Mouse (Mus musculus) myocyte (in vitro differentiated cells): Measurements from ENCODE around the gene Miga1.

Source experiments
- CEBPB ChIP-seq: IDR thresholded peaks from 2 replicates; pipeline ENCODE4 v1.6.1; 2011; ENCODE audit warnings: mild to moderate bottlenecking, moderate library complexity; ENCODE audit not compliant: poor library complexity, insufficient read depth, severe bottlenecking
- POLR2A ChIP-seq: IDR thresholded peaks from one replicate; pipeline ENCODE4 v1.6.1; 2011; ENCODE audit warnings: low read depth, mild to moderate bottlenecking, control low read depth, moderate library complexity; ENCODE audit not compliant: insufficient read length
- USF1 ChIP-seq: IDR thresholded peaks from one replicate; pipeline ENCODE4 v1.6.1; 2011; ENCODE audit warnings: low read depth, mild to moderate bottlenecking, control low read depth, moderate library complexity

DNA sequence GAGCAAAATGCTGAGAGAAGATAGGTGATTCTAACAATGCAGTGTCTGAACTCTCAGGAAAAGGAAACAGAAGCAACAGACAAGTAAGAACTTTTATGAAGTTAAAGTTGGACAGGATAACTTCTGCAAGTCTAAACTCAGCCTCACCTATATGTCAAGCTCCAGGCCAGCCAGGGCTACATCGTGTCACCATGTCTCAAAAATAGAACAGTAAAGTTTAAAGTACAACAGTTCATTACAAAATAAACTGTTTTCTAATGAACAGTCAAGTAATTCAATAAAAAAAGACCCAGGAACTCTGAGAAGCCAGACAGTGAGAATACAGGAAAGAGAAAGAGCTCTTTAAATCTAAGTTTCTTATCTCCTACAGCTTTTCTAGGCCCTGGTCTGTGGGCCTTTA, 89.7 kb downstream of the Miga1 start:
- TF ChIP-seq CEBPB = no peak
- no peak for TF ChIP-seq USF1
- no peak for TF ChIP-seq POLR2A
